Mouse (Mus musculus) effector memory CD4-positive, alpha-beta T cell, adult 5 months (primary cell): ENCODE results near the gene Zfp512b. TPM values are rescaled to one million over a fixed set of nuclear protein-coding genes. Genes with fewer than 3 reads are reported as not detected.

Experiments used
- polyA plus RNA-seq: library from polyadenylated mRNA; unstranded; fragments of 100-300 nt; shearing (Covaris generic); gene quantifications from one replicate; pipeline ENCODE4 v1.2.1, GENCODE M21; 2017

Zfp512b gene
- polyA plus RNA-seq: 26.2 TPM

GRCm38 (mm10) chr2:181592231-181593041 is at the start of gene Zfp512b:
Gene Zfp512b, minus strand, starts transcription at chr2:181592803.

GRCm38 (mm10) chr2:181598454-181599351 is 6.1 kb upstream of the Zfp512b start, which contains the start of gene Samd10:
Gene Samd10, minus strand, starts transcription at chr2:181599212.

GRCm38 (mm10) chr2:181591528-181592085 is 996 bp downstream of the Zfp512b start, which contains the start of gene Prpf6:
Gene Prpf6, plus strand, starts transcription at chr2:181591868.

GRCm38 (mm10) chr2:181584411-181584942 is 8.1 kb downstream of the Zfp512b start, which contains the start of gene Uckl1:
Gene Uckl1, minus strand, starts transcription at chr2:181584892.

Other genes starting within 250 kb of the Zfp512b start
- gene Zgpat, start 227.9 kb downstream of the Zfp512b start, polyA plus RNA-seq: 85.5 TPM
- 124 TPM for gene Arfrp1, start 227.4 kb downstream of the Zfp512b start, polyA plus RNA-seq
- 301 TPM for gene Lime1, start 212.7 kb downstream of the Zfp512b start, polyA plus RNA-seq
- 16.9 TPM for gene Zbtb46, start 133.4 kb downstream of the Zfp512b start, polyA plus RNA-seq
- gene Abhd16b, start 99.6 kb downstream of the Zfp512b start, polyA plus RNA-seq: not detected
- gene Tpd52l2, start 95.7 kb downstream of the Zfp512b start, polyA plus RNA-seq: 90.8 TPM
- gene Dnajc5, start 72.3 kb downstream of the Zfp512b start, polyA plus RNA-seq: 138 TPM
- 113 TPM for gene Uckl1, start 7.9 kb downstream of the Zfp512b start, polyA plus RNA-seq
- gene Prpf6, start 935 bp downstream of the Zfp512b start, polyA plus RNA-seq: 97.7 TPM
- 14.5 TPM for gene Samd10, start 6.4 kb upstream of the Zfp512b start, polyA plus RNA-seq
- gene Gm29797, start 64.2 kb upstream of the Zfp512b start, polyA plus RNA-seq: not detected
- not detected for gene Sox18, start 78.8 kb upstream of the Zfp512b start, polyA plus RNA-seq
- gene Tcea2, start 87.5 kb upstream of the Zfp512b start, polyA plus RNA-seq: 21.5 TPM
- gene Rgs19, start 101.2 kb upstream of the Zfp512b start, polyA plus RNA-seq: 102 TPM
- not detected for gene Lkaaear1, start 105.6 kb upstream of the Zfp512b start, polyA plus RNA-seq
- gene Oprl1, start 122.2 kb upstream of the Zfp512b start, polyA plus RNA-seq: 0.12 TPM
- gene Myt1, start 170.5 kb upstream of the Zfp512b start, polyA plus RNA-seq: not detected
- gene Pcmtd2, start 245.1 kb upstream of the Zfp512b start, polyA plus RNA-seq: 60.8 TPM